8 mouse cellular contexts compared by ENCODE assay signal in the genomic region with DNA sequence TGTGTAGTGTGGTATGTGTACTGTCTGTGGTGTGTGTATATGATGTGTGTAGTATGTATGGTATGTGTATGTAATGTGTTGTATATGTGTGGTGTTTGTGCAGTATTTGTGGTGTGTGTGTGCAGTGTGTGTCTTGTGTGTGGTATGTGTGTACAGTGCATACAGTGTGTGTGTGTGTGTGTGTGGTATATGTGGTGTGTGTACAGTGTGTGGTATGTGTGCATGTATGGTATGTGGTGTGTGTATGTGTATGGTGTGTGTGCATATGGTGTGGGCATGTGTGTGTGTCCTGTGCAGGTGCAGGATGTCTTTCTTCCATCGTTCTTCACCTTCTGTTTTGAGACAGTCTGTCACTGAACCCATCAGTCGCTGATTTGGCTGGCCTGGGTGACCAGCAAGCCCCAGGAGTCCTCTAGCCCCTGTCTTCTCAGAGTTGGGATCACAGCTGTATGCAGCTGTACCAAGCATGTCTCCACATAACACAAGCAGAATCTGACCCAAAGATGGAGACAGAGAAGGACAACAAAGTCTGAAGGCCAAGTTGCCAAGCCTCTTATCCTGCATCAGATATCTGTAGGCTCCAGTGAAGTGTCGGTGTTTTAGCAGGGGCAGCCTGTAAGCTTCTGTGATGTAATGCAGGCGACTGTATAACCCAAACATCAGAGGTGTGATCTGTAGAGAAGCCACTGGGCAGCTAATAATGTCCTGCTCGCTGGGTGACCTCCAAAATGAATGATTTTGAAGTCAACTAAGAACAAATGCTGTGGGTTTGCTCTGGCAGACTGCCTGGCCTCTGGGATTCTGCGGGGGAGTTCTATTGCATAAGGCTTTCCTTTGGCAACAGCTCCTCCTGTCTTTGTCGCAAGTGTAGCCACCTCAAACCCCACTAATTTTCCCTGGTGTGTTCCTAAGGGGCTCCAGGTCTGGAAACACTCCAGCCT. TPM values are rescaled to one million over a fixed set of nuclear protein-coding genes. Genes with fewer than 3 reads are reported as not detected.
A peak's percentile ranks its signal among the peaks of the same experiment; 100 is the strongest.
DNase-seq lines count a peak whose midpoint lies in the region; ATAC-seq and TF ChIP-seq lines count a peak whose summit lies in the region.

No protein-coding gene starts in this region.

- no peak overlapping the region for H3K27ac ChIP-seq in intestine, postnatal 0 days (ENCODE audit: low read depth, low read length)
- H3K27ac ChIP-seq in intestine, embryonic 16.5 days (ENCODE audit: low read length): no peak overlapping the region

- peak; percentile 55 for TF ChIP-seq CTCF in intestine, postnatal 0 days (IDR thresholded peaks at IDR 0.05; ENCODE audit: low read depth)

- no peak overlapping the region for H3K9ac ChIP-seq in intestine, postnatal 0 days (ENCODE audit: low read depth, low read length)
- no peak overlapping the region for H3K9ac ChIP-seq in intestine, embryonic 16.5 days (ENCODE audit: low read depth, low read length)

- DNase-seq in brain, adult 2 months (ENCODE audit: low read depth, low spot score): peak; percentile 86
- peak; percentile 84 for DNase-seq in heart, postnatal 4 days
- peak; percentile 73 to 88 for DNase-seq in left cerebral cortex, postnatal 25 days (ENCODE audit: low spot score in 2 of 2)
- DNase-seq in right cerebral cortex, adult 18-20 months: peak; percentile 81
- no peak for DNase-seq in cerebellum, adult 9-10 months

- intact Hi-C loops in left cerebral cortex, postnatal 25 days (cut with DNase I): no loop called here

- WGBS in intestine, postnatal 0 days: 42% methylated on average over 7 of the region's 7 CpGs
- WGBS in intestine, embryonic 16.5 days: 42% methylated on average over 7 of the region's 7 CpGs

- no peak for ATAC-seq in intestine, postnatal 0 days
- no peak for ATAC-seq in intestine, embryonic 16.5 days
- no peak for ATAC-seq in activated CD4-positive, CD25-positive, alpha-beta regulatory T cell, adult 4 months

- H3K27me3 ChIP-seq in intestine, postnatal 0 days (replicated peaks; ENCODE audit: control insufficient read depth, insufficient read depth, low read length): no peaks in the 10 kb centered on the region
- H3K27me3 ChIP-seq in intestine, embryonic 16.5 days (replicated peaks; ENCODE audit: control insufficient read depth, insufficient read depth, low read length): no peaks in the 10 kb centered on the region

- no peaks in the 10 kb centered on the region for H3K4me1 ChIP-seq in intestine, postnatal 0 days (replicated peaks; ENCODE audit: control insufficient read depth, insufficient read depth, low read length)
- H3K4me1 ChIP-seq in intestine, embryonic 16.5 days (ENCODE audit: control insufficient read depth, insufficient read depth, low read length): peaks cover 2% of the 10 kb centered on the region; the same call in 1 of the 2 replicates

- H3K9me3 ChIP-seq in intestine, postnatal 0 days (ENCODE audit: control insufficient read depth): no peaks in the 10 kb centered on the region
- H3K9me3 ChIP-seq in intestine, embryonic 16.5 days (ENCODE audit: control insufficient read depth, low read length): no peaks in the 10 kb centered on the region

- no peak overlapping the region for H3K4me3 ChIP-seq in intestine, postnatal 0 days (ENCODE audit: low read depth, low read length)
- no peak overlapping the region for H3K4me3 ChIP-seq in intestine, embryonic 16.5 days (ENCODE audit: low read length)

- no peak overlapping the region for H3K4me2 ChIP-seq in intestine, postnatal 0 days (replicated peaks; ENCODE audit: low read depth)
- no peak overlapping the region for H3K4me2 ChIP-seq in intestine, embryonic 16.5 days (ENCODE audit: low read depth, low read length)

- H3K36me3 ChIP-seq in intestine, postnatal 0 days (ENCODE audit: control insufficient read depth, insufficient read depth): peaks cover 14% of the 10 kb centered on the region
- peaks cover 5% of the 10 kb centered on the region; the same call in 1 of the 2 replicates for H3K36me3 ChIP-seq in intestine, embryonic 16.5 days (ENCODE audit: control insufficient read depth, insufficient read depth, low read length)

RNA-seq across cellular contexts. Expression of a gene that starts 6.8 kb away (rescaled TPM):
- 1,715 and 1,847 TPM in 2 replicates for polyA plus RNA-seq in intestine, postnatal 0 days (2015; fragmentation: Nextera tagmentation; extraction: Ambion mirVana)
- 1,259 and 1,267 TPM in 2 replicates for polyA plus RNA-seq in intestine, embryonic 16.5 days (2015; fragmentation: Nextera tagmentation; extraction: Ambion mirVana)
- 1,000 to 10,000 TPM; 1,138 to 1,323 TPM for total RNA-seq in heart, postnatal 4 days (2021)
- 100 to 1,000 TPM; 379 to 407 TPM for total RNA-seq in left cerebral cortex, postnatal 25 days (2021)
- polyA plus RNA-seq in activated CD4-positive, CD25-positive, alpha-beta regulatory T cell, adult 4 months (2017; shearing (Covaris generic)): 100 to 1,000 TPM; 481 to 512 TPM

RNA-seq across cellular contexts. Expression of a gene that starts 7.2 kb away (rescaled TPM):
- 62.6 and 67.9 TPM in 2 replicates for polyA plus RNA-seq in intestine, postnatal 0 days (2015; fragmentation: Nextera tagmentation; extraction: Ambion mirVana)
- 64.8 and 66.0 TPM in 2 replicates for polyA plus RNA-seq in intestine, embryonic 16.5 days (2015; fragmentation: Nextera tagmentation; extraction: Ambion mirVana)
- 10 to 100 TPM; 22.1 to 23.4 TPM for total RNA-seq in heart, postnatal 4 days (2021)
- 10 to 100 TPM; 27.8 to 30.8 TPM for total RNA-seq in left cerebral cortex, postnatal 25 days (2021)
- 100 to 1,000 TPM; 127 to 144 TPM for polyA plus RNA-seq in activated CD4-positive, CD25-positive, alpha-beta regulatory T cell, adult 4 months (2017; shearing (Covaris generic))

RNA-seq across cellular contexts. Expression of a gene that starts 49.3 kb away (rescaled TPM):
- polyA plus RNA-seq in intestine, postnatal 0 days (2015; fragmentation: Nextera tagmentation; extraction: Ambion mirVana): 0.10 and 0.13 TPM in 2 replicates
- polyA plus RNA-seq in intestine, embryonic 16.5 days (2015; fragmentation: Nextera tagmentation; extraction: Ambion mirVana): 0.07 and 0.15 TPM in 2 replicates
- not detected for total RNA-seq in heart, postnatal 4 days (2021)
- 10 to 100 TPM; 13.8 to 16.0 TPM for total RNA-seq in left cerebral cortex, postnatal 25 days (2021)
- polyA plus RNA-seq in activated CD4-positive, CD25-positive, alpha-beta regulatory T cell, adult 4 months (2017; shearing (Covaris generic)): under 1 TPM; 0.15 to 0.31 TPM

RNA-seq across cellular contexts. Expression of a gene that starts 59.8 kb away (rescaled TPM):
- 17.1 and 18.1 TPM in 2 replicates for polyA plus RNA-seq in intestine, postnatal 0 days (2015; fragmentation: Nextera tagmentation; extraction: Ambion mirVana)
- polyA plus RNA-seq in intestine, embryonic 16.5 days (2015; fragmentation: Nextera tagmentation; extraction: Ambion mirVana): 32.0 and 32.8 TPM in 2 replicates
- 10 to 100 TPM; 17.0 to 18.3 TPM for total RNA-seq in heart, postnatal 4 days (2021)
- total RNA-seq in left cerebral cortex, postnatal 25 days (2021): 10 to 100 TPM; 18.8 to 18.9 TPM
- polyA plus RNA-seq in activated CD4-positive, CD25-positive, alpha-beta regulatory T cell, adult 4 months (2017; shearing (Covaris generic)): 10 to 100 TPM; 23.1 to 35.3 TPM
